Mouse (Mus musculus): Measurements from ENCODE around the gene Fgf2. TPM values are rescaled to one million over a fixed set of nuclear protein-coding genes. Genes with fewer than 3 reads are reported as not detected.
A peak's percentile ranks its signal among the peaks of the same experiment; 100 is the strongest.

The Fgf2 gene
- polyA plus RNA-seq, 1 experiment from 2014 or later, result 4.7 TPM

- H3K4me1 ChIP-seq, result peaks cover 17% of the 10 kb centered on the region
- 0 out of 2 replicates have a peak, but pooled peaks cover 5% of the 10 kb centered on the region for H3K36me3 ChIP-seq
- H3K9ac ChIP-seq, result peak overlapping the region; percentile 86
- H3K9me3 ChIP-seq, result no peaks in the 10 kb centered on the region
- H3K4me2 ChIP-seq (replicated peaks), result peak overlapping the region; percentile 88
- WGBS, result under 1% methylated on average over 24 of the region's 24 CpGs
- peak overlapping the region; percentile 92 for H3K27ac ChIP-seq
- no peaks in the 10 kb centered on the region for H3K27me3 ChIP-seq
- H3K4me3 ChIP-seq, result peak overlapping the region; percentile 92
- no peak for ATAC-seq (ENCODE audit: low FRiP score, low read depth)
These were observed 72.5 kb downstream of the Fgf2 start for GRCm38 (mm10) chr3:37420641-37421040.

DNA sequence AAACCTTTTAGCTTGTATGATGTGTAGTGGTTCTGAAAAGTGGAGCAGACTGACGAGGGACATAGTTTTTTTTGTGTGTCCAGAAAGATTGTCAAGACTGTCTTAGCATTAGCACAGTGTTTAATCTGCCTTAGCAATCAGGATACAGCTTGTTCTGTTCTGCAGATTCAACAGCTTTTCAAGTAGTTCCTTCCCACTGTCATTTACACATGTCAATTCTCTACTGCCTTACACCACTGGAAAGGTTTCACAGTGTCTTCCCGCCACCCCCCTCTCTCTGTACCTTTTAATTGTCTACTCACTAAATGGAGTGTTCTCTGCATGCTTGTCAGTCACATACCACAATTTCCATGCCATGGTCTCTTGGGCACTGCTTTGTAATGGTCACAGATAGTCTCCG is 73.0 kb downstream of the Fgf2 start:
- Histone ChIP-seq H3K9me3 (no peaks in the 10 kb centered on the region), H3K4me1 (peaks cover 17% of the 10 kb centered on the region), H3K27me3 (no peaks in the 10 kb centered on the region), H3K9ac (peak overlapping the region; percentile 86), H3K4me3 (peak overlapping the region; percentile 92), H3K36me3 (peaks cover 9% of the 10 kb centered on the region), H3K27ac (0 out of 2 replicates have a peak overlapping the region, but pooled peaks have one; percentile 92), H3K4me2 (replicated peaks) (peak overlapping the region; percentile 88)
- no peak for ATAC-seq (ENCODE audit: low FRiP score, low read depth)
- WGBS, result 13% methylated on average over 3 of the region's 3 CpGs

DNA sequence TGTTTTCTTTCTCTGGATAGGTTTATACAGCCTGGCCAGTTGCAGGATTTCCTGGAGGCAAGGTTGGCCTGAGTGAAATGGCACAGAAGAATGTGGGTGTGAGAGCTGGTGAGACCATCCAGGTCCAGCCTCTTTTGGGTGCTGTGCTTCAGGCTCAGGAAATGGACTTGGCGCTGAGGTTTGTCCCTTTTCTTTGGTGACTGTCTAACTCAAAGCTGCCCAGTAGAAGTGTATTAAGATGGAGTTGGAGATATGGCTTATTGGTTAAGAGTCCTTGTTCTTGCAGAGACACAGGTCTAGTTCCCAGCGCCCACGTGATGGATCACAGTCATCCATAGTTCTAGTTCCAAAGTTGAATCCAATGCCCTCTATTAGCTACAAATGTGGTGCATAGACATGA is 77.9 kb downstream of the Fgf2 start:
- Histone ChIP-seq H3K9ac (no peak overlapping the region), H3K9me3 (no peaks in the 10 kb centered on the region), H3K27me3 (no peaks in the 10 kb centered on the region), H3K27ac (no peak overlapping the region), H3K4me1 (peaks cover 8% of the 10 kb centered on the region), H3K4me3 (no peak overlapping the region), H3K4me2 (replicated peaks) (no peak overlapping the region), H3K36me3 (peaks cover 28% of the 10 kb centered on the region)
- 92% methylated on average over 3 of the region's 3 CpGs for whole genome bisulfite sequencing
- ATAC-seq (ENCODE audit: low FRiP score, low read depth), result no peak

DNA sequence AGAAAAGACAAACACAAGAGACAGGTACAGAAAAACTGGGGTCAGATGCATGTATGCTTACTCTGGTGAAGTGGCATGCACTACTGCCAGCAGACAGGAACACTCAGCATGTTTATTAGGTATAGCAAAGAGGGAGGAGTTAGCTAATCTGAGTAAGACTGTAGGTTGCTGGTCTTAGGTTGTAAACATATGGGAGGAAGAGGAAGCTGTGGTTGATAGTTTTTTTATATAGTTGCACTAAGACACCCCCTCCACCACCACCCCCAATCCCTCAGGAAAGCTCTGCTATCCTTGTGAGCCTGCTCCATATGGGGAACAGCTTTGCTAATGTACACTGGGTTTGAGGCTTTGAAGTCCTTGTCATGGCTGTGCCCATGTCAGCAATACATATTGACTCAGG is 82.2 kb downstream of the Fgf2 start:
- no peak overlapping the region for H3K4me3 ChIP-seq
- no peak overlapping the region for H3K9ac ChIP-seq
- no peak for ATAC-seq (ENCODE audit: low FRiP score, low read depth)
- no peaks in the 10 kb centered on the region for H3K27me3 ChIP-seq
- no peaks in the 10 kb centered on the region for H3K9me3 ChIP-seq
- no peaks in the 10 kb centered on the region for H3K4me1 ChIP-seq
- H3K27ac ChIP-seq, result no peak overlapping the region
- H3K4me2 ChIP-seq (replicated peaks), result no peak overlapping the region
- H3K36me3 ChIP-seq, result peaks cover 45% of the 10 kb centered on the region

DNA sequence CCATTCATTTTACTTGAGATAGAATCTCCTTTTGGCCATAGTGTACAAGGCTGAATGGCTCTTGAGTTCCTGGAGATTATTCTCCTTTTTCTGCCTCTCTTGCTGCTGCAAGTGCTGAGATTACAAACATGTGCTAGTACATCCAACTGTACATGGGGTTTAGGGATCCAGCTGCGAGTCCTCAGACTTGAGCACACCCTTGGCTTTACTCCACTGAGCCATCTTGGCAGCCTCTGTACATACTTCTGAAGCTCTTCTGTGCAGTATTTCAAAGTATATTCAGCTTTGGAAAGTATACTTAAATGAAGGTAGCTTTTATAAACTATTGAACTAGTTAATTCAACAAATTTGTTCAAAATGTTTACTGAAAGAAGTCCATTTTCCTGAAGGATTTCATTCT is 91.6 kb downstream of the Fgf2 start:
- H3K4me3 ChIP-seq, result no peak overlapping the region
- H3K9me3 ChIP-seq, result no peaks in the 10 kb centered on the region
- ATAC-seq (ENCODE audit: low FRiP score, low read depth), result no peak
- no peak overlapping the region for H3K4me2 ChIP-seq (replicated peaks)
- no peak overlapping the region for H3K27ac ChIP-seq
- H3K4me1 ChIP-seq, result no peaks in the 10 kb centered on the region
- 86% methylated on average over 1 of the region's 1 CpGs for WGBS
- H3K9ac ChIP-seq, result no peak overlapping the region
- no peaks in the 10 kb centered on the region for H3K27me3 ChIP-seq
- peaks cover 41% of the 10 kb centered on the region for H3K36me3 ChIP-seq

GRCm38 (mm10) chr3:37443409-37443808 is 95.3 kb downstream of the Fgf2 start:
- Histone ChIP-seq H3K36me3 (peaks cover 34% of the 10 kb centered on the region), H3K9me3 (no peaks in the 10 kb centered on the region), H3K4me3 (no peak overlapping the region), H3K27ac (no peak overlapping the region), H3K4me2 (replicated peaks) (no peak overlapping the region), H3K27me3 (no peaks in the 10 kb centered on the region), H3K4me1 (no peaks in the 10 kb centered on the region), H3K9ac (no peak overlapping the region)
- ATAC-seq (ENCODE audit: low FRiP score, low read depth), result no peak
- WGBS, result 92% methylated on average over 2 of the region's 2 CpGs

- no peak for ATAC-seq (ENCODE audit: low FRiP score, low read depth)
- Histone ChIP-seq H3K4me1 (0 out of 2 replicates have a peak, but pooled peaks cover 3% of the 10 kb centered on the region), H3K27ac (no peak overlapping the region), H3K9me3 (no peaks in the 10 kb centered on the region), H3K27me3 (no peaks in the 10 kb centered on the region), H3K4me3 (no peak overlapping the region), H3K36me3 (peaks cover 10% of the 10 kb centered on the region), H3K4me2 (replicated peaks) (no peak overlapping the region), H3K9ac (no peak overlapping the region)
- WGBS, result 89% methylated on average over 1 of the region's 1 CpGs
These were observed 107.8 kb downstream of the Fgf2 start for GRCm38 (mm10) chr3:37455992-37456391.

Other genes with a start within 250 kb of the Fgf2 start
- 0.34 and 0.47 TPM in 2 replicates for gene Il2, start 222.4 kb upstream of the Fgf2 start, polyA plus RNA-seq (2015; fragmentation: Nextera tagmentation; extraction: Ambion mirVana)
- not detected in 2 replicates for gene Il21, start 115.7 kb upstream of the Fgf2 start, polyA plus RNA-seq (2015; fragmentation: Nextera tagmentation; extraction: Ambion mirVana)
- gene Bbs12, start 35.8 kb upstream of the Fgf2 start, polyA plus RNA-seq (2015; fragmentation: Nextera tagmentation; extraction: Ambion mirVana), result 8.7 and 9.5 TPM in 2 replicates
- gene Cetn4, start 35.6 kb upstream of the Fgf2 start, polyA plus RNA-seq (2015; fragmentation: Nextera tagmentation; extraction: Ambion mirVana), result 3.2 and 4.0 TPM in 2 replicates
- gene Spata5, start 71.5 kb downstream of the Fgf2 start, polyA plus RNA-seq (2015; fragmentation: Nextera tagmentation; extraction: Ambion mirVana), result 40.3 and 44.6 TPM in 2 replicates
- gene Nudt6, start 71.9 kb downstream of the Fgf2 start, polyA plus RNA-seq (2015; fragmentation: Nextera tagmentation; extraction: Ambion mirVana), result 4.5 and 5.2 TPM in 2 replicates

Measured in limb, embryonic 13.5 days (tissue).